Mouse (Mus musculus): ENCODE data around the gene Inava. TPM values are rescaled to one million over a fixed set of nuclear protein-coding genes. Genes with fewer than 3 reads are reported as not detected.

Inava gene
- polyA plus RNA-seq (2014; fragmentation: Nextera tagmentation; extraction: Ambion mirVana): 5.2 and 5.9 TPM in 2 replicates

DNA sequence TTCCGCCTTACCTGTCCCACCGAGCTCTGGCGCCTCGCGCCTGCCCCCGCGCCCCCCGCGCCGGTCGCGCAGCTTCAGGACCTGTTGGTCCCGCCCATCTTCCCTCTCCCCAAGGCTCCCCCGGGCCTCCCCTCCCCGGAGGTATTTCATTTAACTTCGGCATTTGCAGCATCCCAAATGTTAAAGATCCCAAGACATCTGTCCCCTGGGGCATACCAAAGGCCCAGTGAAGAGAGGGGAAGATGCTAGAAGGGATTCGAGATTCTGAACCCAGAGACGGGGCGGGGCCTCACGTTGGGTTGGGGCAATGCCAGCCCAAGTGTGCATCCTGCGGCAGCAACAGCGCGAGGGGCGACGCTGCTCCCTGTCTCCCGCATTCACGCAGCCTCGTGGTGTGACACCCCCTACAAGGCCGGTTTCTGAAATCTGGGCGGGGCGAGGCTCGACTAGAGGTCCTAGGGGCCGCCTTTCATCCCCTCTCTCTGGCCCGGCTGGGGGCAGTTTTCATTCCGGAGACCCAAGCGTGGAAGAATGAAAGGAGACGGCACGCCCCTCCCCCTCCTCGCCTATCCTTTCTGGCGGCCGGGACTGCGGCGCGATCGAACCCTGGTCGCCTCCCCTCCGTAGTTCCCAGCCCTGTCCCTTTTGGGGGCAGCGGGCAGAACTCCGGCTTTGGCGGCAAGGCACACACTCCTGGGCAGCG, at the start of gene Inava:
Gene Inava (minus strand): TSS at position 373 of the 703 bp plus-strand sequence.
- ATAC-seq (peak; percentile 85), DNase-seq (ENCODE audit: low spot score) (peak; percentile 87)
- Histone ChIP-seq H3K27ac (ENCODE audit: low read depth, low read length) (peak within 1 kb of the TSS; percentile 52; the same call in 1 of the 2 replicates), H3K4me2 (ENCODE audit: low read length) (peak within 1 kb of the TSS; percentile 76), H3K27me3 (replicated peaks; ENCODE audit: control insufficient read depth, insufficient read depth, low read length) (no peaks in the 10 kb centered on the region), H3K4me1 (ENCODE audit: control insufficient read depth, insufficient read depth, low read length) (peaks cover 30% of the 10 kb centered on the region), H3K9me3 (replicated peaks; ENCODE audit: control insufficient read depth, low read length) (no peaks in the 10 kb centered on the region), H3K9ac (ENCODE audit: low read length) (peak within 1 kb of the TSS; percentile 74), H3K4me3 (ENCODE audit: low read depth, low read length) (peak within 1 kb of the TSS; percentile 51), H3K36me3 (ENCODE audit: control insufficient read depth, insufficient read depth, low read length) (no peaks in the 10 kb centered on the region)
- WGBS: 1% methylated on average over 46 of the region's 51 CpGs

DNA sequence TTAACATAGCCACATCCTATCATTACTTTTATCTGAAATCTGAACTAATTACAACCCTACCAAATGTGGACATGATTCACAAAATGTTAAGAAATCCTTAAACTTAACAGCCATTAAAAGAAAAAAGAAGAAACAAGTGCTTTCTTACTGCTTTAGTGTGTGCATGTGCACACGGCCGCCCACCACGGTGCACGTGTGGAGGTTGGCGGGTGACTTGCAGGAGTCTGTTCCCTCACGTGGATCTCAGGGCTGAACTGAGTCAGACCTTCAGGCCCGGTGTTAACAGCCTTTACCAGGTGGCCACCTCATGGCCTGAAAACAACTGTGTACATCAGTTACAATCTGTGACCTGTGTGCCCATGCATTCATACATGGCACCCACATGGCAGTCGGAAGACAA, 43.3 kb upstream of the Inava start:
- WGBS: 97% methylated on average over 8 of the region's 8 CpGs
- Histone ChIP-seq H3K9me3 (replicated peaks; ENCODE audit: control insufficient read depth, low read length) (no peaks in the 10 kb centered on the region), H3K4me2 (ENCODE audit: low read length) (no peak overlapping the region), H3K4me3 (ENCODE audit: low read depth, low read length) (no peak overlapping the region), H3K27ac (ENCODE audit: low read depth, low read length) (no peak overlapping the region), H3K27me3 (replicated peaks; ENCODE audit: control insufficient read depth, insufficient read depth, low read length) (no peaks in the 10 kb centered on the region), H3K4me1 (ENCODE audit: control insufficient read depth, insufficient read depth, low read length) (no peaks in the 10 kb centered on the region), H3K9ac (ENCODE audit: low read length) (no peak overlapping the region), H3K36me3 (ENCODE audit: control insufficient read depth, insufficient read depth, low read length) (peaks cover 92% of the 10 kb centered on the region)
- no peak for DNase-seq (ENCODE audit: low spot score)
- no peak for ATAC-seq

DNA sequence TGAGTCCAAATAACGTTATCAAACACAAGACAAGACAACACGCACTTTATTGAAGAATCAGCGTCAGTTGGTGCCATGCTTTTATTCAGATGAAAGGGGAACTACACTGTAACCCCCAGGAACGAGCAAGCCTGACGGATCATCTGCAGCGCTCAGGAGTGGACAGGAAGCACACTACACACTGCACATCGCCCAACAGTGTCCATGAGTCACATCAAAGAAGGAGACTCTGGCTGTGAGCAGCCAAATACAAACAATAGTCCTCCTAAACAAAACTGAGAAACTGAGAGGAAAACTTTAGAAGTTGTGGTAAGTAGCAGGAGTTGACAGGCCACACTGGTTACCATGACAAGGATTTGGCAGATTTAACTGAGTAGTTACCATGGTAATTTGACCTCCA, 34.2 kb upstream of the Inava start:
- Histone ChIP-seq H3K9ac (ENCODE audit: low read length) (no peak overlapping the region), H3K27ac (ENCODE audit: low read depth, low read length) (no peak overlapping the region), H3K36me3 (ENCODE audit: control insufficient read depth, insufficient read depth, low read length) (peaks cover 51% of the 10 kb centered on the region), H3K4me3 (ENCODE audit: low read depth, low read length) (no peak overlapping the region), H3K9me3 (replicated peaks; ENCODE audit: control insufficient read depth, low read length) (no peaks in the 10 kb centered on the region), H3K4me2 (ENCODE audit: low read length) (no peak overlapping the region), H3K4me1 (ENCODE audit: control insufficient read depth, insufficient read depth, low read length) (no peaks in the 10 kb centered on the region), H3K27me3 (replicated peaks; ENCODE audit: control insufficient read depth, insufficient read depth, low read length) (no peaks in the 10 kb centered on the region)
- no peak for ATAC-seq
- peak; percentile 20 for DNase-seq (ENCODE audit: low spot score)
- WGBS: 73% methylated on average over 7 of the region's 7 CpGs

DNA sequence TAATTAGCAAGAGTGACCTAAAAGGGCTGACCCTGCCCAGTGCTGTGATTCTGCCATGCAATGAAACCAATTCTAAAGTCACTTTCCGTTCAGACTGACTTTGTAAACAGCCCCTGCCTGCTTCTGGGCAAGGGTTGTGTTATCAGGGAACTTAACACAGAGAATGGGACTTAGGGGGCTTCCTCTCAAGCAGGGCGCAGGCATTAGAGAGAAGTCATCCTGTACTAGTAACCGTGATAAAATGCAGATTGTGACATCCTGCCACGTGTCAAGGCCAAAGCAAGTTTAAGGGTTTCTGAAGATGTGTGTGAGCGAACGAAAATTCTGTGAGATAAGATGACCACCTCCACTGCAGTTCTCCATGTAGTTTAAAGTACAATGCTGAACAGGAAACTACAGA, 32.1 kb upstream of the Inava start:
- H3K9me3 ChIP-seq (replicated peaks; ENCODE audit: control insufficient read depth, low read length): no peaks in the 10 kb centered on the region
- H3K27me3 ChIP-seq (replicated peaks; ENCODE audit: control insufficient read depth, insufficient read depth, low read length): peaks cover 8% of the 10 kb centered on the region
- H3K4me1 ChIP-seq (ENCODE audit: control insufficient read depth, insufficient read depth, low read length): no peaks in the 10 kb centered on the region
- H3K4me3 ChIP-seq (ENCODE audit: low read depth, low read length): no peak overlapping the region
- H3K36me3 ChIP-seq (ENCODE audit: control insufficient read depth, insufficient read depth, low read length): peaks cover 30% of the 10 kb centered on the region
- WGBS: 81% methylated on average over 6 of the region's 6 CpGs
- H3K27ac ChIP-seq (ENCODE audit: low read depth, low read length): no peak overlapping the region
- H3K4me2 ChIP-seq (ENCODE audit: low read length): no peak overlapping the region
- no peak overlapping the region for H3K9ac ChIP-seq (ENCODE audit: low read length)
- DNase-seq (ENCODE audit: low spot score) (no peak), ATAC-seq (no peak)

DNA sequence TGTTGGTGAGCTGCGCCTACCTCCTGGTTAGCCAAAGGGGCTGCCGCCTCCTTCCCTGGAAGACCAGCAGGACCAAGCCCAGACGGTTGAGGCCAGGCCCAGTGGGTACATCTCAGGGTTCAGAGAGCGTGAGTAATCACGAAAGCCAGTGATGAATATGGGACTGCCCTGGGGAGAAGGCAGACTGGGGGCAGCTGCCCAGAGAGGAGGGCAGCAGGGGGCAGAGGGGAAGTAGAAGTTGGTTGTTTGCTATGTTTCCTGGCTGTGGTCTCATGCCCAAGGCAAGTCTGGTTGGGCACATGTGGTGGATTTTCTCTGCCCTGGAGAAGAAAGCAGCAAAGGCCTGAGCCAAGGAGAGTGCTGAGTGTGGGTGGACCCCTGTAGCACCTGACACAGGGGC, 29.3 kb upstream of the Inava start:
- Histone ChIP-seq H3K36me3 (ENCODE audit: control insufficient read depth, insufficient read depth, low read length) (peaks cover 14% of the 10 kb centered on the region), H3K9ac (ENCODE audit: low read length) (no peak overlapping the region), H3K4me3 (ENCODE audit: low read depth, low read length) (no peak overlapping the region), H3K4me1 (ENCODE audit: control insufficient read depth, insufficient read depth, low read length) (peaks cover 7% of the 10 kb centered on the region), H3K4me2 (ENCODE audit: low read length) (no peak overlapping the region), H3K27ac (ENCODE audit: low read depth, low read length) (no peak overlapping the region), H3K9me3 (replicated peaks; ENCODE audit: control insufficient read depth, low read length) (no peaks in the 10 kb centered on the region), H3K27me3 (replicated peaks; ENCODE audit: control insufficient read depth, insufficient read depth, low read length) (peaks cover 32% of the 10 kb centered on the region)
- DNase-seq (ENCODE audit: low spot score) (no peak), ATAC-seq (no peak)
- WGBS: 75% methylated on average over 5 of the region's 5 CpGs

DNA sequence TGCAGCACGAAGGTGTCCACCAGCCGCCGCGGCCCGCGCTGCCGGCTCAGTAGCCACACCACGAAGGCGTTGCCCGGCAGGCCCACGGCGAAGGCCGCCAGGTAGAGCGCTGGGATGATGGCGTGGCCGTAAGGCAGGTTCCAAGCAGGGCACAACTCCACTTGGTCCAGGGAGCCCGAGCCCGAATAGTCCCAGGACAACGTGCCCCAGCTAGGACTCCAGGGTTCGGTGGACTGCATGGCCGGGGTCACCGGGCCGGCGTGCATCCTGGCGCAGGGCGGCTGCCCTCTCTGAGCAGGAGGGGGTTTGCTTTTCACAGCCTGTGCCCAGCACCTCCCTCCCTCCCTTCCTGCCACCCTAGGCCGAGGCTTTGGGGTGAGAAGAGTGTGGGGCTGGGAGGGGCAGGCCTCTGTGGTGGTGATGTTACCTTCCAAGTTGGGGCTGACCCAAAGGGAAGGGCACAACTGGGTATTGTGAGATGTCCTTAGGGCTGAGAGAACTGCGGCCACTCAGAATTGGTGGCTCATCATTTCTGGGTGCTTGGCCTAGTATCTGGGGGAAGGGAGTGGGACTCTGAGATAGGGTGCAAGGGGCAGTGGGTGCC, 26.7 kb upstream of the Inava start, which contains the start of gene Gpr25:
Gene Gpr25 (minus strand): TSS at position 239 of the 604 bp plus-strand sequence.
- peak within 1 kb of the TSS; percentile 89 for H3K4me2 ChIP-seq (ENCODE audit: low read length)
- H3K27ac ChIP-seq (ENCODE audit: low read depth, low read length): no peak within 1 kb of the TSS
- 10% methylated on average over 22 of the region's 28 CpGs for WGBS
- H3K36me3 ChIP-seq (ENCODE audit: control insufficient read depth, insufficient read depth, low read length): no peaks in the 10 kb centered on the region
- peak within 1 kb of the TSS; percentile 69 for H3K9ac ChIP-seq (ENCODE audit: low read length)
- H3K4me3 ChIP-seq (ENCODE audit: low read depth, low read length): peak within 1 kb of the TSS; percentile 51
- no peaks in the 10 kb centered on the region for H3K9me3 ChIP-seq (replicated peaks; ENCODE audit: control insufficient read depth, low read length)
- ATAC-seq (peak; percentile 45), DNase-seq (ENCODE audit: low spot score) (no peak)
- H3K4me1 ChIP-seq (ENCODE audit: control insufficient read depth, insufficient read depth, low read length): peaks cover 7% of the 10 kb centered on the region
- H3K27me3 ChIP-seq (replicated peaks; ENCODE audit: control insufficient read depth, insufficient read depth, low read length): peaks cover 37% of the 10 kb centered on the region

DNA sequence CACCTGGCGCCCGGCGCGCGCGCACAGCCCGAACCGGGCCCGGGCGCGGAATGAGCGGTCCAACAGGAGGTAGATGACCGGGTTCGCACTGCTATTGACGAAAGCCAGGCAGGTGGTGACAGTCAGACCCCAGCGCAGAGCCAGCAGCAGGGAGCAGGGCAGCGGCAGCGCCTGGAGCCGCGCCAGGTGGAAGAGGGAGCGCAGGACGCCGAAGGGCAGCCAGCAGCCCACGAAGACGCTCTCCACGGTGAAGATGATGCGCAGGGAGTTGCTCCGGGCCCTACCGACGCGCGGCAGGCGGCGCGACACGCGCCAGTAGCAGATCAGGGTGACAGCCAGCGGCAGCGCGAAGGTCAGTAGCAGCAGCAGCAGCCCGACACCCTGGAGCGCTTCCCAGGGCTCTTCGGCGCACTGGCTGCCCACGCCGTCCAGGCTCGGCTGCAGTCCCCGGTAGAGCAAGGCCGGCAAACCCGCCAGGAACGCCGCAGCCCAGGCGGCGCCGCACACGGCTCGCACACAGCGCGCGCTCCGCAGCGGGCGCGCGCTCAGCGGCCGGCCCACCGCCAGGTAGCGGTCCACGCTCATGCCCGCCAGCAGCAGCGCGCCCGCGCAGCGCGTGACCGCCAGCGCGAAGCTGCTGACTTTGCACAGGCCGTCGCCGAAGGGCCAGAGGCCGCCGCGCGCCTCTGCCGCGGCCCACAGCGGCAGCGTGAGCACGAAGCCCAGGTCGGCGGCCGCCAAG, 26.0 kb upstream of the Inava start:
- Histone ChIP-seq H3K9me3 (replicated peaks; ENCODE audit: control insufficient read depth, low read length) (no peaks in the 10 kb centered on the region), H3K27me3 (replicated peaks; ENCODE audit: control insufficient read depth, insufficient read depth, low read length) (peaks cover 37% of the 10 kb centered on the region), H3K9ac (ENCODE audit: low read length) (peak overlapping the region; percentile 69), H3K36me3 (ENCODE audit: control insufficient read depth, insufficient read depth, low read length) (no peaks in the 10 kb centered on the region), H3K4me3 (ENCODE audit: low read depth, low read length) (peak overlapping the region; percentile 51), H3K27ac (ENCODE audit: low read depth, low read length) (no peak overlapping the region), H3K4me2 (ENCODE audit: low read length) (peak overlapping the region; percentile 89), H3K4me1 (ENCODE audit: control insufficient read depth, insufficient read depth, low read length) (peaks cover 7% of the 10 kb centered on the region)
- under 1% methylated on average over 85 of the region's 95 CpGs for WGBS
- peak; percentile 80 for DNase-seq (ENCODE audit: low spot score)
- peak; percentile 82 for ATAC-seq

DNA sequence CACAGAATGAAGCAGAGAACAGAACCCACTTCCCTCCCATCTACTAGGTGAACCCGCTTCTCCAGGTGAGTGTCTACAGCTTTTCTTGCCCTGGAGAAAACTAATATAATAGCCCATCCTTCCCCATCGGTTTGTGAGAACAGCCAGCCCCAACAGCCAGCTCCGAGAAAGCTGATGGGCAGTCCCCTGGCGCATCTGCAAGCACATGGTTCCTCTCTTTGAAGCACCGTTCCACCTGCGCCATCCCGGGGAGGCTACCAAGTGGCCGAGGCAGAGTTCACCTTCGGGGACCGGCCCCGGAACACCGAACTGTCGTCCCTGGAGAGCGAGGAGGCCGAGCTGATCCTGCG, 25.5 kb upstream of the Inava start:
- WGBS: 3% methylated on average over 16 of the region's 16 CpGs
- Histone ChIP-seq H3K27ac (ENCODE audit: low read depth, low read length) (no peak overlapping the region), H3K4me2 (ENCODE audit: low read length) (peak overlapping the region; percentile 89), H3K36me3 (ENCODE audit: control insufficient read depth, insufficient read depth, low read length) (no peaks in the 10 kb centered on the region), H3K4me3 (ENCODE audit: low read depth, low read length) (peak overlapping the region; percentile 51), H3K9me3 (replicated peaks; ENCODE audit: control insufficient read depth, low read length) (no peaks in the 10 kb centered on the region), H3K27me3 (replicated peaks; ENCODE audit: control insufficient read depth, insufficient read depth, low read length) (peaks cover 37% of the 10 kb centered on the region), H3K9ac (ENCODE audit: low read length) (peak overlapping the region; percentile 69), H3K4me1 (ENCODE audit: control insufficient read depth, insufficient read depth, low read length) (peaks cover 7% of the 10 kb centered on the region)
- DNase-seq (ENCODE audit: low spot score) (no peak), ATAC-seq (no peak)

Data from forebrain, embryonic 14.5 days (tissue).